Mouse (Mus musculus) lung, postnatal 25 days (tissue): ENCODE measurements around the gene Isl1.

Experiments
- DNase-seq: peaks from one replicate; pipeline ENCODE4 v3.0.0; 2022; ENCODE audit warnings: low spot score

Isl1 gene

DNA sequence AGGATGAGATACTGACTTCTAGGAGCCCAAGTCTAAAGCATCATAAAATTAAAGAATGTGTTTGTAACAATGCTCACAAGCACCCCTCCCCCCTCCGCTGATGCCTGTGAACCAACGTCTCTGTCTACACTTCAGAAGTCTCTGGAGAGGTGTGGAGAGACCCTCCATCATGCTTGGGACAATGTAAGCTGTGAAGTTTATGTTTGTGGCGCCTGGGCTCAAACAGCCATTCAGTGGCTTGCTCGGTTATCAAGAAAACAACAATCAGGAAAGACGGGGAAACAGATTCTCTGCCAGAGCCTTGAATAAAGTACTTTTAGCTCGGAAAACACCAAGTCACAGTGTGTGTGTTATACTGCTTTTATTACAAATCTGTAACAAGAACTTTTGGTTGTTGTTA is 14.8 kb downstream of the Isl1 start:
- DNase-seq, result no peak

DNA sequence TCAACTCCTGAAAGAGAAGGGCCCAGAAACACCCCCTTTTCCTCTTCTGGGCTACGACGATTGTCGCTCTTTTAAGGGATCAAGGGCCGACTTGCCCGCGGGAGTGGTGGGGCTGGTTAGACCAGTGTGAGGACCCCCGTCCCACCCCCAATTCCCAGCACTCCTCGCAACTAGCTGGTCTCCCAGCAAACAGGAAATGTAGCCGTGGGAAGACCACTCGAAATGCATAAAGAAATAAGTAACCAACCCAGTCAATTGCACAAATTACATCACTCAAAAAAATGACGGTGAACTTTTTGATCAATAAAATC is 15.4 kb downstream of the Isl1 start:
- no peak for DNase-seq

DNA sequence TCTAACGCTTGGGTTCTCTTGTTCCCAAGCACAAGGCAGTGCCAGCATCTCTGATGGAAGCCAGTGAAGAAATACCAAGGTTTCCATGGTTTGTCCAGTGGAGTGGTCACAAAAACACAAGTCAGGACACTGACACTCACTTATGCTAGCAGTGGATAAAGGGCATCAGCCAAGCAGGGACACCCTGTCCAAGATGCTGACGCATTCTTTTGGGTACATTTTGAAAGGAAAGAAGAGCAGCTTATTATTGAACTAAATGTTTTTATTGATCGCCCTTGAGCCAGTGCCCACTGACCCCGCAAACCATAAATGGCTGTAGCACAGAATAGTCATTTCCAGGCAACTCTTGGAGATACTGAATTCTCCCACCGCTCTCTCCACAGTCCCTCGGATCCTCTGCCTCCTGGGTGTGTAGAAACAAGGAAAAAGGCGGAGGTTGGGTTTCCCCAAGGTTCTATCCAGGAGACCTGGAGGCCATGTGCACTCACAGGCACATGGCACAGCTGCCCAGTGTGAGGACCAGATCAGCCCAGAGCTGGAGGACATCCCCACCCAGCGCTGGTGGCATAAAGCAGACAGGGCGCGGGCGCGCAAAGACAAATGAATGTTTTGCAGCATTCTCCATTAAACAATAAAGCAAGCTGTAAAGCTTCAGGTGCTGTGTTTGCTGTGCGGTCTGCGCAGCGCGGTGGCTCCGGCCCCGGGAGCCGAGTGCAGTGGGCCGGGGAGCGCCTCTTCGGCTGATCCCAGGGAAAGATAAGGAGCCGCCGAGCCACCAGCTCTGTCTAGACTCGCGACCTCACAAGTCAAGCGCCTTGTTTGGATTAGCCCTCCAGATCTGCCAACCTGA is 16.0 kb downstream of the Isl1 start:
- no peak for DNase-seq

GRCm38 (mm10) chr13:116289655-116290054 is 19.8 kb downstream of the Isl1 start:
- DNase-seq, result no peak

DNA sequence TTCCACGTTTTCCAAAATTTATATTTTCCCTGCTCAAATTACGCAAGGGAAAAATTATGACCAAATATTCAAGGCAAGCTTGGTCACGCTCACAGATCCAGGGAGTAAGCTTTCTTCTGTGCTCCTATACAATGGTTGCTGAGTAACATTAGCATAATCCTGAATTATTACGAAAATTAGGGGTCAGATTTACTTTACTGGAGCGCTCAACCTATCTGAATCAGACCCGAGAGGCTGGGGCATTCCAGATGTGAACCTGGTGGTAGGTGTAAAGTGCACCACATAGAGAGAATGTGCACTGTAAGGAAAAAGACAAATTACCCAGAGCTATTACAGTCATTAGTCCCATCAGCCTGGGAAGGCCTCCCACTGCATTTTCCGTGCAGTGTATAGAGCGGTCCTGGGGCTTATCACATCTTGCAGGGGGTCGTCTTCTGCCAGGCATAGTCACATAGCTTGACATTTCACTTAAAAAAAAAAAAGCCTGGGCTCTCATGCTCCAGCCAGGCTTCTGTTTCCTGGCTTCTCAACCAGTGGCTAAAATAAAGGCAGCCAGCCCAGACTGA is 30.2 kb downstream of the Isl1 start:
- DNase-seq, result no peak
